Mouse (Mus musculus) CD8-positive naive resting alpha-beta T cell, adult 2 months (primary cell): Measurements from ENCODE around the gene Tmem184b.

Source experiments
- DNase-seq, 2 experiments: peaks; one replicate each; pipeline ENCODE4 v3.0.0; 2022; ENCODE audit warnings: low read depth in 2 of 2, low spot score in 2 of 2

The Tmem184b gene

DNA sequence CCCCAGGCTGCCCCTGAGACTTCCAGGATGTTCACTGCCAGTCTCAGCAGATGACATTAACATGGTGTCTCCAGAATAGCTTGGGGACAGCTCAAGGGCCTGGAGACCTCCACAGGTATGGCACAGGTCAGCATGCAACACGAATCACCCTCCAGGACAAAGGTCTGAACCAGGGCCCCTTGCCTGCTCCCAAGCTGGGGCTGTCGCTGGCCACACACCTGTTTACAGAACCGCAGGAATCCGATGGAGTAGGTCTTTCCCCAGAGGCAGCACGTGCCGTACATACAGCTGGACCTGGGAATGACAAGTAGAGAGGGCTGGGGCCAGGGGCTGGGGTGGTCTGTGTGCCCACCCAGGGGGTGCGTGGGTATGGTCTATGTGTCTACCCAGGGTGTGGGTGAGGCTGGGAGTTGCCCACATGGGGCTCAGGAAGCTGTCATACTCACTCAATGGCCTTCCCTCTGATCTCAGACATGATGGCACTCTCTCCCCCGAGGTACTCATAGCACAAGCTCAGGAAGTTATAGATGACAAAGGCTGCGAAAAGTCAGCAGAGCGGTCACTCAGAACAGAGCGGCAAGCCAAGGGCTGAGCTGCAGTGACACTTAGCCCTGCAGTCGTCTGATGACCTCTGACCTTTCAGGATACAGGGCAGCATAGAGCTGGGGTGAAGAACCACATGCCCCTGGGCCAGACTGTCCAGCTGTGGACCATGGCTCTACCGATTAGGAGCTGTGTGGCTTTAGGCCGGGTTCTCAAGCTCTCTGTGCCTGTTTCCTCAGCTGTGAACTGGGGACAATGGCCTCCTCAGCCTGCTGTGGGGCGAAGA lies 33.7 kb downstream of the Tmem184b start:
- no peak for DNase-seq

DNA sequence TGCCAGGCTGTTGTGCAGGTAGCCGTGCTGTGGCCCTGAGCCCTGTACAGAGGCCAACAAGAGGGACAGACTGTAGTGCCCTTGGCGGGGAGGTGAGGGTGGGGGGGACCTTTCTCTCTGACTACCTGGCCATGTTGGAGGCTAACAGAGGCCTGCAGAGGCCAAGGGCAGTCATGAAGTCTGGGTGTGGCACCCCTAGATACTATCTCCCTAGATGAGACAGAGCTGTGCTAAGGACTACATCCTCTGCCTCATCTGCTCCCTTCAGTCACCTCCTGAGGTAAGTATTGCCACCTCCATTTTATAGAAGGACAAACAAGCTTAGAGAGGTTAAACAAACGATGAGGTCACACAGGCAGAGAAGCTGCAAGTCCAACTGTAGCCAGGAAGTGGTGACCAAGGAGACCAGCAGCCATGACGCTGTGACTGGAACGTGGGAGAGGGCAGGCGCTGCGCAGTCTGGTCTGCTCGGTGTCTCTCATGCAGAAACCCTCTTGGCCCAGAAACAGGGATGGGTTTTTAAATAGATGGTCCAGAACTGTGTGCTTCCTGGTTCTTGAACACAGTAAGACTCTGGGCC lies 34.4 kb downstream of the Tmem184b start:
- DNase-seq, result no peak

DNA sequence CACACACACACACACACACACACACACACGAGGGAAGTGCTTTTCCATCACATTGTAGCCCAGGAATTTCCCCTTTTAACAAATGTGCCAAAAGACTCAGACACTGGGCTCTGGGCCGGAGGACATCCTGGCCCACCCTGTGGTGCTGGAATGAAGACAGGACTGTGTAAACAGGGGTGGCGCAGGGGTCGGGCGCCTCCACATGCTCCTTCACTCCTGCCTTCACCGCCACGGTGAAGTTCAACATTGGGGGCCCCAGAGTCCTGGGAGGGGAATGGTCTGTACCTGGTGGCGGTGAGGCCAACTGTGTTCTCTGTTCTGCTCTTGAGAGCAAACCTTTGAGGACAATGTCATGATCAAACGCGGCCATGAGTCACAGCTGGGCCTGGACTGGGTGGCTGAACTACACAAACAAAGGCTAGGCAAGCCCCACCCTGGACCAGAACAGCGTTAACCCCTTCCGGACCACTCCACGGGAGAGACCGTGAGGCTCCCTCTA lies 35.0 kb downstream of the Tmem184b start:
- DNase-seq, result no peak

DNA sequence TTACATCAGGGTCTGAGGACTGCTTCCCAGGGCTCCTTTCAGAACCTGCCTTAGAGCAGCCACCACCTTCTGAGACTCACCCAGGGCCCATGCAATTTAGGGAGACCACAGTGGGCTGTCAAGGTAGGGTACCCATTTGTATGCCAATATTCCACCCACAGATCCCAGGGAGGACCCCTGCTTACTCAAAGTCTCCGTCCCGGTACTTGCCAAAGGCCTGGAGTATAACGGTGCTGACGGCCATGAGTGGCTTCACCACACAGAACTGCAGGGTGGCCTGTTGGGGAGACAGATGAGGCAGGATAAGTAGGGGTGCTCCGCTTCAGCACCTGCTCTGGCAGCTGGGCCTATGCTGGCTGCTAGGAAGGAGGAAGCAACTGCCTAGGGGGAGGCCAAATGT lies 37.0 kb downstream of the Tmem184b start:
- no peak for DNase-seq

DNA sequence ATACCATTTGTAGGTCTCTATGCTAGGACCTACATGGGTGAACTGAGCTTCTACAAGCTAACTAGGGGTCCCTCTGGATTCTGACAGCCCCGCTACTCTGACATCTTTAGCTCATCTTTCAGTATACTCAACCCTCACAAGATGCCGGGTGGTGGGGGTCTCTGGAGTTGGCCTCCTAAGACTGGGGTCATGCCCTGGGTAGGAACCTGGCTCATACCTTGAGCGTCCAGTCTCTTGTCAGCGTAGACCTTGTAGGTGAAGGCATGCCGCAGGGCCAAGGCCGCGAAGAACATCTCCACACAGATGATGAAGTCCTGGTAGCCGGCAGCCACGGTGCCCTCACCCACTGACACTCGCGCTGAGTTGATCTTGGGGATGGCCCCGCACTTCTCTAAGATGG lies 38.3 kb downstream of the Tmem184b start:
- DNase-seq, result no peak

DNA sequence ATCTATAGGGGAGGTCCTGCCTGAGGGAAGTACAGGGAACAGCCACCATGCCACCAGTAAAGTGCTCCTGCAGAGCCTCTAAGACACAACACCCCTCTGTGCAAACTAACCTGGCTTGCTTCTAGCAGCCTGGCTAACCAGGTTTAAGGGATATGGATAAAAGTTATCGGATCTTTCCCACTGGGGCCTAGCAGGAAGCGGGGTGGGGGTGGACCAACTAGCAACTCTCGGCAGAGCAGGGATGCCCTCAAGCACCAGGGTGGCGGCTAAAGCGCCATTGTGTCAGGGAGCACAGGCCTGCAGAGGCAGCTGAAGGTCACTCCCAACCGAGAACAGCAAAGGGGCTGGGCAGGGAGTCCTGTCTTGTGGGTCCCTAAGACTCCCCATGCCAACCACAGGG lies 39.2 kb downstream of the Tmem184b start:
- no peak for DNase-seq

DNA sequence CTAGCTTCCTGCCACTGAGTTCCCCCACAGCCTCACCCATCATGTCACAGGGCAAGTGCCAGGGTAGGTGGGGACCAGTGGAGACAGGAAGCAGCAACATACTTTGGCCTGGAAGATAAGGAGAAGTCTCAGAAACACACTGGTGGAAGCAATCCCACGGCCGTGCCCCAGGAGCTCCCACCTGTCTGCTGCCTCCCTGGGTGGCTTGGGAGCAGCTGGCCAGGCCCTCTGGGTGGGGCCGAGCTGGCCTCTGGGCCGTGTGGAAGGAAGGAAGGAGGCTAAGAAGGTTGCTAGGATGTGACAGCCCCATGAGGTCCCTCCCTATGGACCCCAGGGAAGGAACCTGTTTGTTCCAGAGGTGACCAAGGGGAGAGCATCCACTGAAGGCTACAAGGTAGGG lies 42.3 kb downstream of the Tmem184b start:
- no peak for DNase-seq

DNA sequence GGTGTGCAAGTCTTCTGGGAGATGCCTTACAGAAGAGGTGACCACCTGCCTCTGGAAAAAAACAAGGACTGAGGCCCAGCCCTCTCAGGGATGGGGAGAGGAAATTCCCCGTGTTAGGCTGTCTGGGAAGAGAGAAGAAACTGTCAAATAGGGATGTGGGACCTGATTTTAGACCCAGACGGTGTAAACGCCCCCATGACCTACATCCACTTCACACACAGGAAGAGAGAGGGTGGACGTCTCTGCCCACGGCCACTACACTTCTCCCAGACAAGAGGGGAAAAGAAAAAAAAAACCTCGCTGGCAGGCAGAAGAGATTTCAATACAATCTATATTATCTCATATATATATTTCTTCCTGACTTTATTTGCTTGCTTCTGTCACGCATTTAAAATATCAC lies 43.0 kb downstream of the Tmem184b start:
- DNase-seq, result no peak

DNA sequence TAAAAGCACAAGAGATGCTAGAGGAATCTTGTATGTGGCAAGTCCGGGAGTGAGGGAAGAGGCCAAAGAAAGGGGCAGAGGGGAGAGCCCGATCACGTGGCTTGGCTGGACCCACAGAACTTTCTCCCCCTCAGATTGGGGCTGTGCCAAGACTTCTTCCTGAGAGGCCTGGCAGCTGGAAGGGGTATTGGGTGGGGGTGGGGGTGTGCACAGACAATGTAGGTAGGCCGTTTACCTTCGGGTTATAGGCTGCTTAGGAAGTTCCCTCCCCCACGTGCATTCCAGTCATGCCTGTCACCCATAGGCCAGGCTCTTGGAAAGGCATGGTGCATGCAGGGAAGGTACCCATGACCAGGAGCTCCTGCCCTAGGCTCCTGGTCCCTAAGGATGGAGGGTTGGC lies 43.4 kb downstream of the Tmem184b start:
- no peak for DNase-seq

DNA sequence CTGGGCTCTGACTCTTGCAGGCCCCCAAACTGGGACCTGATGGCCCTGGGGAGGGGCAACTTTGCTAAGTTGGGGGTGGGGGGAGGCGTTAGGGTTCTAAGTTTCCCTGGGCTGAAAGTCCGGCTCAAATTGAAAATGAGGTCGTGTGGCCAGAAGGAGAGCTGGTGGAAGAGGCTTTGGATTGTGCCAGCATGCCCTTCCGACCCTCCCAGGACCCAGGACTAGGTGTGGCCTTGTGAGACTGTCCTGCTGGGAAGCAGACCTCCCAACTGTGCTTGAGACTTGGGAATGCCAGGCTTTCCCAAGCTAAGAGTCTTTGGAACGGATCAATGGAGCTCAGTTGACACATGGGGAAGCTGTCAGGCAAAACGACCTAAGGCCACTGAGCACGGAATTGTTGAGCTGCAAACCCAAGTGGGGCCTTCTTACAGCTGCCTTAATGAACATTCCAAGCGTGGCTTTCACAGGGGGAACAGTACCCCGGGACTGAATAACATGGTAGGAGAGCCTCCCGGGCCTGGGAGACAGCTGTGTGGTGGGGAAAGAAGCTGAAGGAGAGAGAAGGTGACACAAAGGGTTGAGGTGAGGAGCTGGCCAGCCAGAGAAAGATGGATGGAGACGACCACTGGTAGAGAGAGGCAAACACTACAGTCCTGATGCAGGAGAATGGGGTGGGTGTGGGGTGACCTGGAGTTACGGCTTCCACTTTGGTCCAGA lies 45.2 kb downstream of the Tmem184b start:
- no peak for DNase-seq

DNA sequence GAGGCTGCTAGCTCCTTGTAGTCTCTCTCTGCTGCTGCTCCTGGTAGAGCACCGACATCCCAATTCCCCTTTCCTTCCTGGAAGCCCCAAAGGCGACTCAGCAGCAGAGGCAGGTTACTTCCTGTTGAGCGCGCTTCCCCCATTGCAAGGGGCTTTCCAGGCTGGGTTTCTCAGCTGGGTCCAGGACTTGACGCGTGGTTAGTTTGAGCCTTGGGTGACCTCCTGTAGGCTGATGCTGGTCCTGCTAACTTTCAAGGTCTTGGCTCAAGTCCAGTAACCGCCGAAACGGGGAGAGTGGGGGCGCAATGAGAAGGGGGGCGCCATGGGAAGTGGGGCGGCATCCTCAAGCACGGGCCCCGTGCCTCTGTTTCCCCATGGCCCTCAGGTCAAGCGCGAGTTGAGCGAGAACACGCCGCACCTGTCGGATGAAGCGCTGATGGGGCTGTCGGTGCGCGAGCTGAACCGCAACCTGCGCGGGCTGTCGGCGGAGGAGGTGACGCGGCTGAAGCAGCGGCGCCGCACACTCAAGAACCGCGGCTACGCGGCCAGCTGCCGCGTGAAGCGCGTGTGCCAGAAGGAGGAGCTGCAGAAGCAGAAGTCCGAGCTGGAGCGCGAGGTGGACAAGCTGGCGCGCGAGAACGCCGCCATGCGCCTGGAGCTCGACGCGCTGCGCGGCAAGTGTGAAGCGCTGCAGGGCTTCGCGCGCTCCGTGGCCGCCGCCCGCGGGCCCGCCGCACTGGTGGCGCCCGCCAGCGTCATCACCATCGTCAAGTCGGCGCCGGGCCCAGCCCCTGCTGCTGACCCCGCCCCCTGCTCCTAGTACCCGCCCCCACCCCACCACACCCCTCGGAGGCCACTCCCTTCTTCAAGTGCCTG lies 46.1 kb downstream of the Tmem184b start:
- peak in 1 of 2 experiments; percentile 28 for DNase-seq

DNA sequence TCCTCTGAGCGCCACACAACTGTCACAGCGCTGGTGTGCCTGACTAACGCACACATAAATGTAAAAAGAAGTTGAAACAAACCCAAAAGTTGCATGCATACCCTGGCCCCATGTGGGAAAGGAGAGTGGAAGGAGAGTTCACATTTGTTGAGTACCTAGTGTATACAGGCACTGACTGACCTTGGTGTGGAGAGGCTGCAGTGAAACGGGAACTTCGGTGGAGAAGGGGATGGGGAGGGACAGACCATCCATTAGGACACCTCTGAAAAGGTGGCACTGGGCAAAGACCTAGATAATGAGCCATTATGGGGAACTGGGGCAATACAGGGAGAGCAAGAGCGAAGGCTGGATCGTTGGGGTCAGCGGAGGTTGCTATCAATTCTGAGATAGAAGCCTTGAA lies 46.9 kb downstream of the Tmem184b start:
- DNase-seq, result no peak

DNA sequence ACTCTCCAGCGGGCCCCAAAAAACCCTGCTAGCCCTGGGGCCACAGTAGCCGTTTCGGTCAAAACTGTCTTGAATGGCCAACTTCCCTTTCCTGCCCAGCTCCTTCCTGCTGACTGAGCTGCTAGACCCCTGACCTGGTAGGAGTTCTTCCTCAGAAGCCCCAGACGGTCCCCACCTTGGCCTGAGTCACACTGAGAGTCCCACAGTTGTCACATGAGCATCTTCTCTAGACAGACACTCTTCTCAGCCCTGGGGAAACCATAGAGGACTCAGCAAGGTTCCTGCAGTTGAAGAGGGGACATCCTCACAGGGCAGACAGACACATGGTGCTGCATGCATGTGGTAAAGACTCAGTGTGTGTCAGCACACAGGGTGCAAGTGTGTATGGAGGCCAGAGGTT lies 48.8 kb downstream of the Tmem184b start:
- no peak for DNase-seq

DNA sequence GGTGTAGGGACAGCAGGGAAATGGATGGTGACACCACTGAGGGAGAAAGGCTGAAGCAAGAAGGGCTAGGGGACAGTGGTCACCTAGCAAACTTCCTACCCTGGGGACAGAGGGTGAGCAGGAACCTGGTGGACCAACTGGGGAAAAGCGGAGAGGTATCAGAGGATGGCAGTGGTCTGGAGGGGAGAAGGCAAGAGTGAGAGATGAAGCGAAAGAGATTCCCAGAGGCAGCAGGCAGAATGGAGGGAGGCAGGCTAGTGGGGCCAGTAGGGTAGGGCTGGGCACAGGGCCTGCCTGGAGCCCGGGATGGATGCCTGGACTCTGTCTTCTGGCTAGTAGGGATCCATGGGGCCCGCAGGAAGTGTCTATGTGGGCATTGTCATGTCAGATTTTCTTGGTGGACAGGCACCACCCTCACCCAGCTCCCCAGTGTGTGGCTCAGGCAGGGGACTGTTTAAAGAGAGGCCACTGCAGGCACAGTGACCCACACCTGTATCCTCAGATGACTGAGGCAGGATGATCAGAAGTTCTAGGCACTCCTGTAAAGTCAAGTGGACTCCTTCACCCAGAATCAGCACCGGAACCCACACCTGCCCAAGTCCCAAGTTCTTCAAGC lies 49.6 kb downstream of the Tmem184b start:
- DNase-seq, result no peak

DNA sequence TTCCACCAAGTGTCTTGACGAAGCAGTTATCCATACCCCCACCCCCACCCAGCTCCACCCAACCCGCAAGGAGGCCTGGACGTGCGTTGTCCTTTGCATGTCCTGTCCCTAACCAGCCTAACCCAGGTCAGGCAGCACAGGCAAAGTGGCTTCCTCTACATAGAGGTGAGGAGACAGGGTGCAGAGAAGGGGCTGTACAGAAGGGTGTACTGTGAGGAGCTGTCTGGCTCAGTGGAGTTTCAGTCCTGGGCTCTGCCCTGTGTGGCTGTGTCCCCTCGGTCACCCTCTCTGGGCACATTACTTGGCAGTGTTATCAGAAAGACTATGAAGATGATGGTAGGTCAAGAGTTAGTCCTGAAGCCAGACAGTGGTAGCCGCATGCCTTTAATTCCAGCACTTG lies 50.9 kb downstream of the Tmem184b start:
- no peak for DNase-seq

DNA sequence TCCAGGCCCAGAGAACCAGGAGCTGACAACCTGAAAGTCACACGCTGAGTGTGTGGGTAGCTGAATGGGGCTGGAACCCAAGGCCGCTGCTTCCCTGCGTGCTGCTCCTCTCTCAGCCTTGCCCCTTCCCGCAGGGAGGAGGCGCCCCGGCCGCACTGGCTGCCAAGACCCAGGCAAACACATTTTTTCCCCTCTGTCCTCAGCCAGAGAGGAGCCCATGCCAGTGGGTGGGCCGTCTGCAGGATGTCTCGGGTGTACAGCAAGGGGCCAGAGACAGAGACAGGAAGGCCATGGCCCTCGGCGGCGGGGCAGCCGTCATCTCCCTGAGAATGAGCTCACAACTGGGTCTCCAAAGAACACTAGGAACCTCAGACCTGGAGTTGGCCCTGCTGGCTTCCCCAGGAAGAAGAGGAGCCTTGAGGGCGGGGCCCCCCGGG lies 52.0 kb downstream of the Tmem184b start:
- no peak for DNase-seq

DNA sequence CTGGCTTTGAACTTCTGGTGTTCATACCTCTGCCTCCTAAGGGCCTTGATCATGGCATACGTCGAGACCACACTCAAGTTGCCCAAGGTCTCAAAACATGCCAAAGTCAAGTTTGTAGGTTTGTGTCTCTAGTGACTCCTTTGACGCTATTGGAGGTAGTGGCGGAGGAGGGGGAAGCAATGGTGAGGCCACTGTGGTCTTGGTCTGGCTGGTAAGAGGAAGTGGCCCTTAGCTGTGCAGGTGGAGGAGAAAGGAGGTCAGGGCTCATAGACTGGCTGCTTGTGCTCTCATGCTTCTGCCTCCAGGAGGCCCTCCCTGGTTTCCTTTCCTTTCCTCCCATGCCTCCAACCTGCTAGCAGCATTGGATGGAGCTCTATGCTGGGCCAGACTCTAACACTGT lies 52.5 kb downstream of the Tmem184b start:
- DNase-seq, result no peak

DNA sequence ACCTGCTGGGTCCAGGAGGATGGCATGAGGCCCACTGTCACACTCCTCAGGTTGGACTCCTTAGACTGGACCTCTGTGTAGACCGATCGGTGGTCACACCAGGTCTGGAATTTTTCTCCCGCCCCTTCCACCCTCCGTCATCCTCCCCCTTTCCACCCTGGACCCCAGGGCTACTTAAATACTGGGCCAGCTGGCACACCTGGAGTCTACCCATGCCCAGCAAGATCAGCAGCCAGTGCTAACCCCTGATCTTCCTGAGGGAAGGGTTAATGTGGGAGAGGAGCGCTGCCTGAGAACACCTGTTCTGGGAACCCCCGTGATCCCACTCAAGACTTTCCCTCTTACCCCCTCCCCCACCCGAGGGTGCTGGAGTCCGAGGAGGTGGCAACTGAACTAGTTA lies 54.7 kb downstream of the Tmem184b start:
- no peak for DNase-seq

DNA sequence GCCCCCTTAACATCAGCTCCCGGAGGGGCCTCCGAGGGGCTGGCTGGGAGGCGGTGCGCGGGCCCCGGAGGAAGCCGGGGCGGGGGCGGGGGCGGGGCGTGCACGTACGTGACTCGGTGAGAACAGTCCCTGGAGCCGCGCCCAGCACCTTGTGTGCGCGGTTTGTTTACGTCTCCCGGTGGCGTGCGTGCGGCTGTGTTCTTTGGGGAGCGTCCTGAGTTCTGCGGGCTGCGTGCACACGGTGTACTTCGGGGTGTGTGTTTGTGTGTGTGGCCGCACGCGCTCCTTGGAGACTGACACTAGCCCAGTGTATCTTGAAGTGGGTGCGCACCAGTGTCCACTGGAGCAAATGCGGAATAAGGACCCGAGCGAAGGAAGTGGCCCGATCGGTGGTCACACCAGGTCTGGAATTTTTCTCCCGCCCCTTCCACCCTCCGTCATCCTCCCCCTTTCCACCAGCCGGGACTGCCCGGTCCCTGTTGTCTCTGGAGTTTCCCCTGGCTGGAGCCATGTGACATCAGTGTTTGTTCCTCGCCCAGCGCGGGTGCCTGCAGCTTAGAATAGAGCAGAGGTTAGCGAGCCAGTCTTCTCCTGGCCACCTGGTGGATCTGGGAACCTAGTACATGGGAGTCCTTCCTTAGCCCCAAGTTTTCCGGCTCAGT lies 55.4 kb downstream of the Tmem184b start:
- peak; percentile 79 for DNase-seq

DNA sequence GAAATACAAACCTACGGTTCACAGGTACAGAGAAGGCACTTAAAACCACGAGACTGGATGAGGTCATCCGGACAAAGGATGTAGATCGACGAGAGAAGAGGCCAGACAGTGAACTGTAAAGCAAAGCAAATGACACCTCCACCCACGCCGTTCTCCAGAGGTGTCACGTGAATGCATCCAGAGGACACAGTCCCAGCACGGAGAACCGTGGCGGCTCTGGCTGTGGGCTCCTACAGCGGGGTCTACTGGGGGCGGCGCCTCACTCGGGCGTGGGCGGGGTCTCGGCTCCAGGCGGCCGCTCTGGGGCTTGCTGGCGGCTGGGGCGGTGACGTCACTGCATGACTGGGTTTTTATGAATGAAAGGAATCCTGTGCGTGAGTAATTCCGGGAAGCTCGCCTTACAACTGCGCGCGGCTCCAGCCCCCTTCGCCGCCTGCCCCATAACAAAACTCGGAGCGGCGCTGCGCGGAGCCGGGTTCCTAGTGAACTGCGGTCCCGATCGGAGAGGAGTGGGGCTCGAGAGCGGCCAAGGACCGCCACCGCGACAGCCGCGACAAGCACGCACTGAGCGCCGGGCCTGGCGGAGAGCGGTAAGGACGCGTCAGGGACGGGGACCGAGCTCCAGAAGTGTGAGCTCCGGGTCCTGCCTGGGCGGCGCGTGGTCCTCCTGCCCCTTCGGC lies 56.1 kb downstream of the Tmem184b start:
- peak; percentile 90 to 91 for DNase-seq
